Mouse (Mus musculus) spleen, embryonic (tissue): ENCODE measurements around the gene Rgmb.

Experiments
- CTCF ChIA-PET: fragments of 350-600 bp; sonication (Branson Sonifier 250); formaldehyde crosslinking; loops from one replicate; lab custom pipeline; 2022; lab: Charles Lee

Rgmb gene

DNA sequence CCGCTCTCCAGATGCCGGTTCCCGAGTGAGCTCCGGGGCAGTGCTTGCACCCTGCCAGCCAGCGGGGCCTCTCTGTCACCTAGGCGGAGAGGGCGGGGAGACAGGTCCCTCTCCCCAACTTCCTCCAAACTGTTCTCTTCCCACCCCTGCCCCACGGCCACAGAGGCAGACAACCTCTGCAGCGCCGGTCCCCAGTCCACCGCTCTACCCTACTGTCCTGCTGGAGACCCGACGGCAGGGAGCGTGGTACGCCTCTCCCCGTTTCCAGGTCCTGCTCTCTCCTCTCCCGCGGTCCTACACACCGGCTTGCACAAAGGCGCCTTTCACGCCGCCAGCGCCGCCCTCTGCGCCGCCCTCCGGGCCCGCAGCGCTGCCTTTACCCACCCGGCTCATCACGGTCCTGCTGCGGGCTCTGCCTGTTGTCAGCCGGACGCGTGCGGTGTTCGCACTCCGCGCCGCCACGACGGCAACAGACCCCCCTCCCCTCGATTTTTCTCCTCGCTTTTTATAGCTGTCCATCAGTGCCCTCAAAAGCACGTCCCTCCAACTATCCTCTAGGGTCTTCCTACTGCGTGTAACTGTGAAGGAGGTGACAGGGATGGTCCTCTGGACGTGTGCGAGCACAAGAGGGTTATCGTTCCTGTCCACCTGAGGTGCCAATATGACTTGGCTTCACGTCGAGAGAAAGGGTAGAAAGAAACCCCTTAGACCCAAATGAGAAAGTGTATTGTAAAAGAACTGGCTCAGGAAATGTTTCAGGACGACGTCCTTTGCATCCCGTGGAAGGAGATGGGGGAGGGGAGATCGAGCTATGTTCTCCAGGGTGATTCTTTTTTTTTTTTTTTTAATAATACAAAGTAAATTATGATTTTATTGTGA, at the start of gene Rgmb:
Gene Rgmb, minus strand, starts transcription at position 274 of the 879 bp plus-strand sequence.
- CTCF ChIA-PET, result no interaction called here

DNA sequence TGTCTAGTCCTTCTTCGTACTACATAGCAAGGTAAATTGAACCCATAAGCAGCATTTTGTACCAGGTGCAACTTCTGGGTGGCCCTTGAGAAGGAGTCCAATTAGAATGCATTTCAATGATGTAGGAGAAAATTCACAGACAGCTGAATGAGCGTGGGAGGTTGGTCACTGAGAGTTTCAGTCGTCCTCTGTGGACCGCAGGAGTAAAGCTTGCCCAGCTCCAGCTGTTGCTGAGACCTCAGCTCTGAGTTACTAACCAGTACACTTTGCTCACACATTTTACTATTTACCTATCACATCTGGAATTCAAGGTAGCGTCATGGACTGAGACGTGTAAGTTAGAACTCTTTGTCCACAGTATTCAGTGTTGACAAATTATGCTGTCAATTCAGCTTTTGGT, 43.9 kb upstream of the Rgmb start:
- CTCF ChIA-PET, result no interaction called here

DNA sequence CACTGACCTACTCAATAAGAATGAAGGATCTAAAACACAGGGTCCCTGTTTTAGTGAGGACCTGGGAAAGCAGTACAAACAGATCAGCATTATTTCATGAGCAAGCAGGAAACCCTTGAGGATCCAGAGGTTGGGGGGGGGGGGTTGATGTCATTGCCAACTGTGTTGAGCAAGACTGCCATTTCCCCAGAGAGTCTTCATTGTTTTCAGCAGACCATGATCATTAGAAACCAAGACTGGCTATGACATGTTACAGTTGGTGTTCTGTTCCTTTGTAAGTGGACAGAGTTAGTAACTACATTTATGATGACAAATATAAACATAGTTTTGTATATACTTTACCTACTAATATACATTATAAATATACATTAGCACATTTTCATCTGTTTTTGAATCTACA, 41.3 kb upstream of the Rgmb start:
- CTCF ChIA-PET, result no interaction called here

DNA sequence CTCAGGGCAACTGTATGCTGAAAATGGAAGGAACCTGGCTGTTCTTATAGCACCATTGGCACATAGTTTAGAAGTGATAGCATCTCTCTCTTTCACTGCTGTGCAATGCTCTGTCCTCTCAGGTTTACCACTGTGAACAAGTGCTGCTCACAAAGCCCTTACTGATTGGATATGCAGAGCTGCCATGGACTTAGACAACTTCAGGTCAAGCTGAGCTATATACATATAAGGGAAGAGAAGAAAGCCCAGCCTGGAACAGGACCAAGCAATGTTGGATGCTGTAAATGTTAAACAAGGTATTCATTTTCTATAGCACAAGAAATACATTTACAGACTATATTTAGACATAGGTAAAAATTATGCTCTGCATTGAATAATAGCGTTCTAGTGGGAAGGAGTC, 34.4 kb upstream of the Rgmb start:
- CTCF ChIA-PET, result no interaction called here

DNA sequence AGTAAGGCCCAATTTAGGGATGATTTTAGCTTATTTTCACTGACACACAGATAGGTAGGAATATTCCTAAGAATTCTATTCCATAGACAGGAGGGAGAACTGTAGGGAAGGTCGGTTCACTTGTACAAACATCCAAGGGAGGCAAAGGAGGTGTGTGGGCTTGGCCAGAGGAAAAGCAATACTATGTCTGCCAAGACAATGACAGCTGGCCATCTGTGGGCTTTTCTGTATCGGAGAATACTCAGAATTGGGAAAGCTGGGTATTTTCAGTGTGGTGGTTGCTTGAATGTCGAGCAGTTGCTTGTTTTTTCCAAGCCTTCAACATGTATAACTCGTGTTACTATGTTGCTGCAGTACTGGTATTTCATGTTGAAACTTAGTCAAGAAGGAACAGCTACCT, 31.5 kb upstream of the Rgmb start:
- CTCF ChIA-PET, result no interaction called here

DNA sequence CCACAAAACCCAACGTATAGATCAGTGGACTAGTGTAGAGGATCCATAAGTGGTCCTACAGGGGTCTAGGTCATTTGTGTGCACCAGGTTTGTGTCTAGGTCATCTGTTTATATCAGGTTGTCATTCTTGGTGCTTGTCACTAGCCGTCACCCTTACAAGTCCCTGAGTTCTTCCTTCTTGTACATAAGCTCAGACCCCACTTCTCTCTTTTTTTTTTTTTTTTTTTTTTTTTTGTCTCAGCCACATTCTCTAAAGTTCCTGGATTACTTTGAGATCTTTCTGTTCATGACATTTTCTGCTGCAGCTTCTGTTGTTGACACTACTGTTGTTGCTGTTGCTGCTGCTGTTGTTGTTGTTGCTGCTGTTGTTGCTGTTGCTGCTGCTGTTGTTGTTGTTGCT, 22.3 kb upstream of the Rgmb start:
- CTCF ChIA-PET, result no interaction called here

DNA sequence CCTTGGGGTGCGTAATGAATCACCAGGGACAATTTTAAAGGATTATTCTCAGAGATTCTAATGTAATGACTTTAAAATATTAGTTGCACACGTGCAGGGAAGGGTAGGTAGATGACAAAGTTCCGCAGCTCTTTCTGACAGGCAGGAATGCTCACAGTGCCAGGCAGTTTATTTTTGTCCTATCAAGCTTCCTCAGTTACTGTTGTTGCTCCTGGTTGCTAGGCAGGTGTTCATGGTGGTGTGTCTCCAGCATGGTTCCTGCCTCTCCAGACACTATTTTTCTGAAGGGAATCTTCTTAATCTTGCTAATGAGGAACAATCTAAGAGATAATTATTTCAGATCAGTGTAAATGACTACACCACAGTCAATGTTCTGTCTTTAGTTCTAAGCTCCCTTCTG, 19.7 kb upstream of the Rgmb start:
- CTCF ChIA-PET, result no interaction called here

DNA sequence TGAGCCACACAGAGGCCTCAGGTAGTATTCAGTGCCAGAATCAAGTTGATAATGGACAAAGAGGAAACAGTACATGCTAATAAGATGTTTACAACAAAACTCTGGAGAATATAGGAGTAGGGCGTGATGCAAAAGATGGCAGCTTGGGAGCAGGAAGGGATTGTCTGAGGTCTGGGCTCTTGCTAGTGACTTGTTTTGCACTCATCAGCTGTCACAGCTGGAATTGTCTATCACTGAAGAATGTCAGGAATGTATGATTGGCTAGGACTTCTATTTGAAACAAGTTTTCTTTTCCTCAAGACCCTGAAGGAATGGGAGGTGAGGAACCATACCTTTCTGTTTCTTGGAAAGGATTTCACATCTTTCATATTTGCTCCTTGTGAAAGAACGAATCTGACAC, 10.6 kb upstream of the Rgmb start:
- CTCF ChIA-PET, result interaction anchor here (0.5 kb wide), 1 partner anchor 9 kb away, joined by 4 read pairs; no protein-coding TSS in a partner anchor

DNA sequence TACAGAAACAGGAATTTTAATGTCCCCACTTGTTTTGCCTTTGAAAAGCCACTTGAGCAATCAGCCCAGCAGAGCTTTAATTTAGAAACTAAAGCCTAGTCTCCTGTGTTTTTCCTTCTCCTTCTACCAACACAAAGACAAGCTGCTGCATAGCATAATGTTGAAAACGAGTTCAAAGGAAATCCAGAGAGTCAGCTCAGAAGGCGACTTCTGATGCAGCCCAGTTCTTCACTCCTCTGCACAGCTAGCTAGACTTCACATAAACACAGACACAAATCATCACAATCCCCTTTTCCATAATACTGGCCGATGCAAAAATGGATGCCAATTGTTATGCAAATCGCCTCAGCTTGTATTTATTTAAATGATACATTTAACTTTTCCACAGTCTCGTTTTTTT, 1.6 kb upstream of the Rgmb start:
- CTCF ChIA-PET, result interaction anchor here (0.6 kb wide), 1 partner anchor 9 kb away, joined by 4 read pairs; no protein-coding TSS in a partner anchor

DNA sequence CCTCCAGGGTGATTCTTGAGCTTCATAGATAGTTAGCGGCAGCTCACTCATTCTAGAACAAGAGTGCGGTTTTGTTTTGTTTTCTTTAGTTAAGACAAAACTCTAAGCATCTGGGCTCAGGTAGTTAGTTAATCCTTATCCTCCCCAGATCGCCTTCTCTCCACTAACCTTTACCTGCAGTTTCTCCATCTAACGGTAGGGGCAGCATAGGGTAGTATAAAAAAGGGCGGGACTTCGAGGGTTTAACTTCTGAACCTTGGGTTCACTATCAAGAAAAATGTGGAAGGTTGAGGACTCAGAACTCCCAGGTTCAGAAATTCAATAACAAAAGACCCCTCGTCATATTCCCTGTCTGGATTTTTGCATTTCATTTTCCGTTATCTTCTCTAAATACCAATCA, 971 bp upstream of the Rgmb start:
- CTCF ChIA-PET, result no interaction called here

DNA sequence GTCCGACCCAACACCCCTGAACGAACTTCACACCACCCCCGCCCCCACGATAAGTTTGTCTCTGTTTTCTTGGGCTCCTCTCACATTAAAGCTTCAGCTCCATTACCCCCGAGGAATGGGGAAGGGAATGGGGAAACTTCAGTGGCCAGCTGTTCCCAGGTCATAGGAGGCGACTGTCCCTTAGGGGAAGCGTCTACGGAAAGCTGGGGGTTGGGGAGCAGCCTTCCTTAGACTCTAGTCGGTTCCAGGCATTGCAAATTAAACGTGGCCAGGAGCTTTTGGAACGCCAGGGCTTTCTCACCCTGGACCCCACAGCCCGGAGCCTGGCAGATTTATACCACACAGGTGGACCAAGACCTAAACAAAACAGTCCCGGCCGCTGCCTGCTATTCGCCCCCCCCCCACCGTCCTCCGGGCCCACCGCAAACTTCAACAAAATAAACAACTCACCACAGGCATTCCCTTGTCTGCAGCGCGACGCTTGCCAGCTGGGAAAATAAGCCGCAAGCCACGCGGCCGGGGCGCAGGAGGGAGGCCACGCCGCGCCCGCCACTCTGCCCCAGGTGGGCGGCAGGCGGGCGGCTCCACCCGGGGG, 571 bp downstream of the Rgmb start:
- CTCF ChIA-PET, result no interaction called here

DNA sequence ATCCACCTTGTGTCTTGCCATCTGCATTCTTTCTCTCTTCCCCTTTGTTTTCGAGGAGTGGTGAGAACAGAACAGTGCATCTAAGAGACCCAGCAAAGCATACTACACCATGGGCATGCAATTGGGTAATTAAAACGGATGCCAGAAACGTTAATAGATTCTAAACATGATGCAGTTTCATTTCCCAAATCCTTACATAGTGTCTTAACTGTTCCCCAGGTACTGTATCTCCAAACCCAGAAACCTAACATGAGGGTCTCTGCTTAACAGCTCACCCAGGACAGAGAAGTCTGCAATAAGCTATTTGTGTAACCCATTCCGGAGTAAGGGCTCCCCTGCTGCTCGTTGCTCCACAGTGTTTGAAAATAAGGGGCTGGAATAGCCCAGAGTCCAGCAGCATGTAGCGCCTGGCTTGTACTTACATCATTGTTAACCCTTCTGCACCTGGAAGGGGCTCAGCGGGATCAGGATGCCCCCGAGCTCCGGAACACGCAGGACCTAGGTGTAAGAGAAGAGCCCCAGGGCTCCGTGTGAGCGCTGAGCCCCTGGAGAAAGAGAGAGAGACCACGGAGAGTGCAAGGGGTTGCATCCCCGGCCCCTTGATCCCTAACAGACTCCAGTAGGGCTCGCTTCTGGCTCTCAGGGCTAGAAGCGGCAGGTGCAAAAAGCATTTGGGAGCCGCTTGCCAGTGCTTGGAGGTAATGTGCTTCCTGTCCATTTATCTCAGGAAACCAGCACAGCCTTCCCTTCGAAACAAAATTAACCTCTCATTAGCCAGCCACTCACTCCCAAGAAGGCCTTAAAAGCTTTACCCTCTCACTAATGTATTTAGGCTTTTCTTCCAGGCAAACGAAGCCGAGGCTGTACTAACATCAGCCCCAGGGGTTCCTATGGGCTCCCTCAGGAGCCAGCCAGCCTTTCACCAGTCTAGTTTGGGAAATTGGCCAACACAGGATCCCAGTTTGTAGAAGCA, 1.4 kb downstream of the Rgmb start:
- CTCF ChIA-PET, result no interaction called here

DNA sequence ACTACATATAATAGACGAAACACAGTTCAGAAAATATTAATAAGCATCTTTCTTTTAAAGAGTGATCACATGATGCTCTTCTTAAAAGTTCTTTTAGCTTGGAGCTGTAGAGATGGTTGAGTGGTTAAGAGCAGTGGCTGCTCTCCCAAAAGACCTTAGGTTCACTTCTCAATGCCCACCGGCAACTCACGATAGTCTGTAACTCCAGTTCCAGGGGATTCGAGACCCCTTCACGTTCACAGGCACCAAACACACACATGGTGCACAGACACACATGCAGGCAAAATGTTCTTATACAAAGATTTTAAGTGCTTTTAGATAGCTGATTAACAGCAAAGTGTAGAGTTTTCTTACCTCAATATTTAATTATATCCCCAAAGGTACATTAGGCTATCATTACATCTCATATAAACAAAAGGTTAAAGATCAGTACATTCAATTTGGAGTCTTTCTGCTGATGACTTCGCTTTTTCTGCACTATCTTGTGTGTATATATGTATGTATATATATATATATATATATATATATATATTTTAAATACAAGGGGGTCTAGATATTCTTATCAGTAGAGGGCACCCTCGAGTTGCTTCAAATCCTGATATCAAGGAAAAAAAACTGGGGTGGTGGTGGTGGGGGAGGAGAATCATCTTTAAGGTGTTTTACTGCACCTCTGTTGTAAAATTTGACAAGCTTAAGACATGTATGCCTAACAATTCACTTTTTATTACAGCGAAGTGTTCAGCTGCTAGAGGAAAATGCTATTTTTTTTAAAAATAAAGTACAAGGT, 2.5 kb downstream of the Rgmb start:
- CTCF ChIA-PET, result no interaction called here

DNA sequence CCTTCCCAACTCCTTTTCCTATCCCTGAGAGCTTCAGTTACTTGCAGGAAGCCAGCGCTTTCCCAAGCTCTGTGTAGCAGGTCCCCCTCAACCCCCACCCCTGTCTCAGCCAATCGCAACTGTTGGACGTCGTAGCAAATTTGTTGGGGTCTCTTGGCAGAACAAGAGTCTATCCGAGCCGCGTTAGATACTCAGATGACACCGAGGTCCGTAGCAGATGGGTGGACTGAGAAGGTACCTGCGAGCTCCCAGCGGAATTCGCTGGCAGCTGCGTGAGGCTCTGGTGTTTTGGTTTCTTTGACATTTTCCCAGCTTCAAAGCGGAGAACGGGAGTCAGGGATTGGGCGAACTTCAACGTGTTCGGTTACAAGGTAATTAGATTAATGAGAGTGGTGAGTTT, 3.9 kb downstream of the Rgmb start:
- CTCF ChIA-PET, result interaction anchor here (1.1 kb wide), 1 partner anchor 22 kb away, joined by 3 read pairs; no protein-coding TSS in a partner anchor

DNA sequence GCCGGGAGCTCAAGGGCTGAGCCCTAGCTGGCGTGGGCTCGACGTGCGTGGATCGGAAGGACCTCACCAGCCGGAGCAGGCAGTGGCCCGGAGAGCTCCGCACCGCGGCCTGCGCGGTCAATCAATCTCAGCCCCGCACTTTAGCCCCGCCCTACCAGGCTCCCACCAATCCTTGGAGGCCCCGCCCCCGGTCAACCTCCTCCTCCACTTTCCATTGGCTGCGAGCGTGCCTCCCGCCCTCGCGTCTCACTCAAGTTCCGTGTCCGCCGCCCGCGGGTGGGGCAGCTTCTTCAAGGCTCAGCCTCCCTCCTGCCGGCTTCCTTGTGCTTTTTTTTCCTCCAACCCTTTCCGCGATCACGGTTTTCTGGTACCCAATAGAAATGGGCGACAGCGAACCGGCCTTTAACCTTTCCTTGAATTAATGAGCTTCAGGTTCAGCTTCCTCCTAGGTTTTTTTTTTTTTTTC, 4.4 kb downstream of the Rgmb start:
- CTCF ChIA-PET, result interaction anchor here (1.1 kb wide), 1 partner anchor 21 kb away, joined by 3 read pairs; no protein-coding TSS in a partner anchor

DNA sequence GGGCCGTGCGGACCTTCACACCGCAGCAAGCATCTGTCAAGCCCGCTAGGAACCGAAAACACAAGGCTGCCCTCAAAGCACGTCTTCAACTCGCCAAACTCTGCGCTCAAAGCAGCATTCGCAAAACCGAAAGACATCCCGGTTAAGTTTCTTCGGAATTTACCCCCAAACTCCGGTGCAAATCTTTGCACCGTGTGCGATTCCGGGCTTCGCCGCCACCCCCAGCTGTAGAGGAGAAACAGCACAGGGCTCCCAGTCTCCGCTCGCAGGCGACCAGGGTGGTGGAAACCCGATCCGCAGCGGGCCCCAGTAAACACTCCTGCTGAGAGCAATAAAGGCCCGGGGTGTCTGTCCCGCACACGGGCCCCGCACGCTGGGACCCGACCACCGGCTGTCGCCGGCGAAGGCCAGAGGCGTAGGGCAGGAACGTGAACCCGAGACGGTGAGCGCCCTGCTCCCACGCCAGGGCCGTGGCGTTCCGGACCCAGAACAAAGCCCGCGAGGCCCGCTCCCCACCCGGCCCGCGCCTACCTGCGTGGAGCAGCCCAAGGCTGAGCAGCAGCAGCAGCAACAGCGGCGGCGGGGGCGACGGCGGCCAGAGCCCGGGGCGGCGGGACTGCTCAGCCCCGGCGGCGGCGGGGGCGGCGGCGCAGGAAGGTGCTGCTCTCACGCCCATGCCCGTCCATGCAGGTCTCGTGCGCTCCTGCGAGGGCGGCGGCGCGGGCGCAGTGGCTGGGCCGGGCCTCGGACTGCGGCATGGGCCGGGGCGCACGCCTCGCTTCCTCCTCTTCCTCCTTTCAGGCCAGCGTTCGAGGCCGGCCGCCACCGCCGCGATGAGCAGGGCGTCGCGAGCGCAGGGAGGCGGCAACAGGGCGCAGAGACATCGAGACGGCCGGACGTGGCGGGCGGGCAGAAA, 5.1 kb downstream of the Rgmb start:
- CTCF ChIA-PET, result interaction anchor here (1.1 kb wide), 1 partner anchor 21 kb away, joined by 3 read pairs; no protein-coding TSS in a partner anchor

DNA sequence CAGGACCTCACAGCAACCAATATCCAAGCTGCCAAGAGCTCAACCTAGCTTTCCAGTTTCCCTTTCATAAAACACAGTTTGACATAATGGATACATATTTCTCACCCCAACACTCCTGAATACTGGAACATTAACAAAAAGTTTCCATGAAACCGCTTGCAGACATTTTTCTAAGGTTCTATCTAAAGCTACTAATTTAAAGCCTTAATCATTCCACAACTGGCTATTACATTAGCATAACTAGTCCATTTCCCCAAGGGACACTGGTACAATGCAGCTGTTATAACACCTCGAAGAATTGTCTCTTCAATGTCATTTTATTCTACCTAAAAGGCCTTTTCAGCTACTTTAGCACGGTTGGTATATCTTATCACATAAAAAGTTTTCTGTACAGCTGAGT, 6.0 kb downstream of the Rgmb start:
- CTCF ChIA-PET, result no interaction called here

DNA sequence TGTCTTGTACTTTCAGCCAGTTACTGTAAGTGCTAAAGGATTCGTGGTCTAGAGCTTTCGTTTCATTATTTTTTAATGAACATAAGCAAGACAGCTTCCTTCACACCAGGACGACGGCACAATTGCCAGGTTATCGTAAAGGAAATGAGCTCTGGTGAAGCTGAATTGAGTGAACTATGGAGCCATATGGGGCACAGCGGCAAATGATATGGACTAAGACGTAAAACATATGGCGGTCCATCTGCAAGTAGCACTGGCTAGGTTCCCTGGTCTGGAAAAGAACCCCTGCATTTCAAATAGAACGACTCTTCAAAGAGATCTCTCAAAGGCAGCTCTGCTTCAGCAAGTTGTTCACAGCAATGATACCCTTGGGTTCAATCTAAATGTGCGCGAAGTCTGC, 6.5 kb downstream of the Rgmb start:
- CTCF ChIA-PET, result no interaction called here

DNA sequence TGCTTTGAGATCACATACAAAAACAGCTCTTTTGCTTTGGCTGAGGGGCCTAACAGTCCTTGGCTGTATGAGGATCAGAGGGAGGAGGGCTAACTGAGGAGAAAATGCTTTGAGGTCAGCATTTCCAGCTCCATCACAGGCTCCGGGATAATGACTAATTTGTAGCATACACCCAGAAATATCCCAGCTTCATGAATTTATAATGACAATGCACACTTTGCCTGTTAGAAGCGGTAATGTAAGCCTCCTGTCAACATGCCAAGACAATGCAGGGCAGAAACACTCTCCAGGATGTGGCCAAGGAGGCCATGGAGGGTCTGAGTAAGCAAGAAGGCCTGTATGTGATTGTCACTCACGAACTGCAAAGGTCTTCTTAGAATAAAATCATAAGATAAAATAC, 7.0 kb downstream of the Rgmb start:
- CTCF ChIA-PET, result interaction anchor here (1.4 kb wide), 1 partner anchor 38 kb away, joined by 3 read pairs; no protein-coding TSS in a partner anchor

DNA sequence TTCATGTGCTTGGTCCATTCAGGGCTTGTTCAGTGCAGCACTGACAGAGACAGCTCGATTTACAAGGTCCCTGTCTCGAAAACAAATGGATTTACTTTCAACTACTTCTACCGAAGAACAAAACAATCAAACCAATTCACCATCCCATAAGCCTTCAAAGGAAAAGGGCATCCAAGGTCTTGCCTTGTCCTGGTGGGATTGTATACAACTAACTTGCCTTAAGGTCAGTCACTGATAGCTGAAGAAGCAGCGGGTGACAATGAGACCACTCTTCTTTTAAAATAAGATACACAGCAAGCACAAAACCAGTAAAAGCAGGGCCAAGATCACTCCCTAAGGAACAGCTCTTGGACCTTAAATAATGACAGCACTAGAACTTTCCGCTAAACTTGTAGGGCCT, 7.6 kb downstream of the Rgmb start:
- CTCF ChIA-PET, result interaction anchor here (0.8 to 1.4 kb wide), 2 partner anchors 33 to 37 kb away, joined by 3 to 12 read pairs; no protein-coding TSS in a partner anchor
